Comparison of ENCODE assay signal across 8 mouse cellular contexts in the genomic region with DNA sequence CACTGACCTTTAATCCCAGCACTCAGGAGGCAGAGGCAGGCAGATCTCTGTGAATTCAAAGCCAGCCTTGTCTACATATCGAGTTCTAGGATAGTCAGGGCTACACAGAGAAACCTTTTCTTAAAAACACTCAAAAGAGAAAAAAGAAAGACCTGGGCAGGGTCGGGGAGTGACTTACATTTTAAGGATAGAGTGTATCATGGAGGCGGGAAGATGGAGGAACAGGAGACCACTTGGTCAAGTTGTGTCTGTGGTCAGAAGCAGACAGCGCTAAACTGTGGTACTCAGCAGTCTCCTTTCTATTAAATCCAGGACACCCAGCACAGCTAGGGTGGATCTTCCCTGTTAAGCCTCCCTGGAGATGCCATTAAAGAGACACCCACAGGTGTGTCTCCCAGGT. TPM values are rescaled to one million over a fixed set of nuclear protein-coding genes. Genes with fewer than 3 reads are reported as not detected.
A peak's percentile ranks its signal among the peaks of the same experiment; 100 is the strongest.
DNase-seq lines count a peak whose midpoint lies in the region; ATAC-seq and TF ChIP-seq lines count a peak whose summit lies in the region.

Gene Rps6ka5, minus strand, starts transcription at position 333 of the 400 bp plus-strand sequence.

- peak within 1 kb of the TSS; percentile 75 for H3K4me2 ChIP-seq in heart, embryonic 14.5 days (ENCODE audit: low read length)
- peak within 1 kb of the TSS; percentile 32; the same call in 1 of the 2 replicates for H3K4me2 ChIP-seq in limb, embryonic 11.5 days (ENCODE audit: low read depth, severe bottlenecking)
- H3K4me2 ChIP-seq in stomach, embryonic 15.5 days = peak within 1 kb of the TSS; percentile 68

- H3K9me3 ChIP-seq in heart, embryonic 14.5 days (ENCODE audit: control insufficient read depth, low read length) = no peaks in the 10 kb centered on the region
- H3K9me3 ChIP-seq in limb, embryonic 11.5 days (ENCODE audit: control insufficient read depth, low read length) = no peaks in the 10 kb centered on the region
- no peaks in the 10 kb centered on the region for H3K9me3 ChIP-seq in stomach, embryonic 15.5 days

- H3K9ac ChIP-seq in heart, embryonic 14.5 days (ENCODE audit: low read length) = no peak within 1 kb of the TSS
- H3K9ac ChIP-seq in limb, embryonic 11.5 days (ENCODE audit: low read length) = no peak within 1 kb of the TSS
- H3K9ac ChIP-seq in stomach, embryonic 15.5 days = no peak within 1 kb of the TSS

- no peaks in the 10 kb centered on the region for H3K36me3 ChIP-seq in heart, embryonic 14.5 days (ENCODE audit: control insufficient read depth, insufficient read depth, low read length)
- H3K36me3 ChIP-seq in limb, embryonic 11.5 days (ENCODE audit: control insufficient read depth, insufficient read depth, low read length) = no peaks in the 10 kb centered on the region
- no peaks in the 10 kb centered on the region for H3K36me3 ChIP-seq in stomach, embryonic 15.5 days

- ATAC-seq in heart, embryonic 14.5 days (ENCODE audit: insufficient number of reproducible peaks, insufficient read depth, low FRiP score, low read depth) = no peak
- no peak for ATAC-seq in limb, embryonic 11.5 days (ENCODE audit: insufficient number of reproducible peaks, low FRiP score, low TSS enrichment, low read depth)
- no peak for ATAC-seq in stomach, embryonic 15.5 days (ENCODE audit: insufficient read depth, low FRiP score, low read depth)

- peak within 1 kb of the TSS; percentile 46; the same call in 1 of the 2 replicates for H3K4me3 ChIP-seq in bone marrow macrophage, adult 2 months (ENCODE audit: insufficient read depth, low read length)
- no peak within 1 kb of the TSS for H3K4me3 ChIP-seq in heart, embryonic 14.5 days (ENCODE audit: control insufficient read depth in 1 of 2, insufficient read depth in 1 of 2, low read depth in 1 of 2, low read length in 2 of 2)
- H3K4me3 ChIP-seq in limb, embryonic 11.5 days (ENCODE audit: low read depth, low read length) = no peak within 1 kb of the TSS
- H3K4me3 ChIP-seq in stomach, embryonic 15.5 days (replicated peaks) = no peak within 1 kb of the TSS

- DNase-seq in cerebellum, adult 9-10 months = peak; percentile 51
- DNase-seq in cerebellum, adult 18-20 months = no peak
- DNase-seq in limb, embryonic 11.5 days (ENCODE audit: low spot score) = no peak
- DNase-seq in urinary bladder, postnatal 14 days (ENCODE audit: low spot score) = no peak
- DNase-seq in embryo, embryonic 9.5 days (ENCODE audit: extremely low spot score) = no peak

- no peaks in the 10 kb centered on the region for H3K27me3 ChIP-seq in heart, embryonic 14.5 days (ENCODE audit: control insufficient read depth, insufficient read depth, low read length)
- no peaks in the 10 kb centered on the region for H3K27me3 ChIP-seq in limb, embryonic 11.5 days (ENCODE audit: control insufficient read depth, insufficient read depth, low read length)
- H3K27me3 ChIP-seq in stomach, embryonic 15.5 days (replicated peaks) = no peaks in the 10 kb centered on the region

- H3K27ac ChIP-seq in bone marrow macrophage, adult 2 months (ENCODE audit: insufficient read depth, low read depth, low read length) = no peak within 1 kb of the TSS
- H3K27ac ChIP-seq in heart, embryonic 14.5 days (replicated peaks in 1 of 2; ENCODE audit: control insufficient read depth in 1 of 2, insufficient read depth in 1 of 2, low read depth in 2 of 2, low read length in 2 of 2) = no peak within 1 kb of the TSS
- no peak within 1 kb of the TSS for H3K27ac ChIP-seq in limb, embryonic 11.5 days (replicated peaks; ENCODE audit: low read depth, low read length)
- H3K27ac ChIP-seq in stomach, embryonic 15.5 days = no peak within 1 kb of the TSS

- WGBS in heart, embryonic 14.5 days = 90% methylated on average over 4 of the region's 4 CpGs
- WGBS in limb, embryonic 11.5 days = 94% methylated on average over 4 of the region's 4 CpGs
- 93% methylated on average over 4 of the region's 4 CpGs for WGBS in stomach, embryonic 15.5 days

- H3K4me1 ChIP-seq in bone marrow macrophage, adult 2 months (ENCODE audit: control insufficient read depth, insufficient read depth, low read length) = peaks cover 22% of the 10 kb centered on the region
- peaks cover 0 to 10% of the 10 kb centered on the region in 2 experiments; a peak in 3 of 4 replicates for H3K4me1 ChIP-seq in heart, embryonic 14.5 days (ENCODE audit: control insufficient read depth in 2 of 2, insufficient read depth in 2 of 2, low read length in 2 of 2)
- H3K4me1 ChIP-seq in limb, embryonic 11.5 days (ENCODE audit: control insufficient read depth, insufficient read depth, low read length) = no peaks in the 10 kb centered on the region
- no peaks in the 10 kb centered on the region; the same call in 1 of the 2 replicates for H3K4me1 ChIP-seq in stomach, embryonic 15.5 days

- TF ChIP-seq CTCF in bone marrow macrophage, adult 2 months (IDR thresholded peaks at IDR 0.05; ENCODE audit: low read depth, low read length) = no peak

- TF ChIP-seq POLR2A in bone marrow macrophage, adult 2 months (IDR thresholded peaks at IDR 0.05; ENCODE audit: borderline replicate concordance, low read depth, low read length) = no peak

RNA-seq across cellular contexts. Expression of gene Rps6ka5, which starts in this region (rescaled TPM):
- polyA plus RNA-seq in bone marrow macrophage, adult 2 months (2012; ENCODE audit: insufficient read depth, insufficient read length, missing spikeins) = 13.7 and 15.0 TPM in 2 replicates
- 5.6 and 5.8 TPM in 2 replicates for polyA plus RNA-seq in heart, embryonic 14.5 days (2014; fragmentation: Nextera tagmentation; extraction: Ambion mirVana)
- polyA plus RNA-seq in limb, embryonic 11.5 days (2014; fragmentation: Nextera tagmentation; extraction: Ambion mirVana) = 3.9 and 5.2 TPM in 2 replicates
- polyA plus RNA-seq in stomach, embryonic 15.5 days (2015; fragmentation: Nextera tagmentation; extraction: Ambion mirVana) = 3.6 and 4.2 TPM in 2 replicates
